Mouse (Mus musculus): ENCODE measurements around the gene Mtfp1. TPM values are rescaled to one million over a fixed set of nuclear protein-coding genes. Genes with fewer than 3 reads are reported as not detected.

Gene Mtfp1
- polyA plus RNA-seq (2012; rRNA removed; ENCODE audit: low replicate concordance), result 48.5 and 49.0 TPM in 2 replicates

DNA sequence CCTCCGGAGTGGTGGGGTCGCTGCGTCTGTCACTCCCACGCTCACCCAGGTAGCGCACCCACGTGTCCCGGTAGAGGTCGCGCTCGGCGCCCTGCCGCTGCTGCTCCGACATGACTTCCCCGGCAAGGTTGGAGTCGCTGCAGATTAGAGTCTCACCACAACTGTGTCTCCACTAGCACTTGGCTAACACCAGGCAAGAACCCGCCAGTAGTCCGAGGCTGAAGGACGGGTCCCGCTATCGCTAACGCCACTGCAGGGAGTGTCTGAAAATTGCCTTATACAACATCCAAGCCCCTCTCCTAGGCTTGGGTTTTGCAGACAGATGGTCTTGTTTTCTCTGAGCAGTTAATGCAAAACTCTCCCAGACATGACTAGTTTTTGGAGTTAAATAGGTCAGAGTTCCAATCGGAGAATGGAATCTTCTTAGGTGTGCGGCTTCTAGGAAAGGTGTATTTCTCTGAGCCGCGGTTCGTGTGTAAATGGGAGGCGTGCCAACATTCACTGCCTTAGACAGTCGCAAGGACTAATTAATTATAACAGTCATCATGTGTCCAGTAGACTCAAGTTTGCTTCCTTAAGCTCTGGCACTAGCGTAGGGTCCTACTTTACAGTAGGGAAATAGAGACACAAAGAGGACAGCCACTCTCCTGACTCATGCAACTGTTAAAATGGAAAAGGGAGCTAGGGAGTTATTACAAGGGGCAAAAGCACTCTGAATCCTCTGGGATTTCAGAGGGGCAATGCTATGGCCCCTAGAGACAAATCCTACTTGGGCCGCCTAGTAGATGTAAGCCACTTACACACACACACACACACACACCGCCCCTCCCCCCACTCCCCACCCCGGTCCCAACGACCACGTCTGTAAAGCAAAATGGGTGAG lies at the start of gene Mtfp1:
Mtfp1 (minus strand) TSS at position 275 of the 883 bp plus-strand sequence.

DNA sequence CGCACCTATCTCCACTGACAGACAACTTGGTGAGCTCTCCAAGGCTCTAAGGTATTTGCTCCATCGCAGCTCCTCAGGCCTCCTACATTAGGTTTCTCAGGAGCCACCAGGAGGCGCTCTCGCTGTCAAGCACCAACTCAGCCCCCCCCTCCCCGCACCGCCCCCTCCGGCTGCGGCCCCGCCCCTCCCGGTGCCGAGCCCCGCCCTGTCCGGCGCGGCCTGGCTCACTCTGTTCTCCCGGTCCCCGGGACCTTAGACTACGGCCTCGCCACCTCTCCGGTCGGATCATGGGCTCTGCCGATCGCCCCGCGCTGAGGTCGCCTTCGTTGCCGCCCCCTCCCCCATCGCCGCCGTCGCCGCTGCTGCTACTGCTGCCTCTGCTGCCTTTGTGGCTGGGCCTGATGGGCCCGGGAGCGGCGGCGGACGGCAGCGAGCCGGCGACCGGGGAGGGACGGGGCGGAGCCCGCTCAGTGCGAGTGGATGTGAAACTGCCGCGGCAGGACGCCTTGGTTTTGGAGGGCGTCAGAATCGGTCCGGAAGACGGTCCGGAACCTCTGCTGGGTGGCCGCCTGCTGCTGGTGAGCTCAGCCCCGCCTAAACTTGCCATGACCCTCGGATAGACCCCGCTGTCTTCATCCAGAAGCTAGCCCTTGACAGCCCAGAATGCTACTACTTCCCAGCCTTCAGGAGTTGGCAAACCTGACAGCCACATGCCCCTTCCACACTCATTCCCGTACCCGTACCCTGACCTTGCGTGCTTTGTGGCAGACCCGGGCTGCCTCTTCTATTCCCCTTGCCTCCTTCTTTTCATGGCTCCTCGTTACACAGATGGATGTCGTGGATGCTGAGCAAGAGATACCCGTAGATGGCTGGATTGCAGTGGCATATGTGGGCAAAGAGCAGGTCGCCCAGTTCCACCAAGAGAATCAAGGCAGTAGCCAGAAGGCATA lies 40.0 kb upstream of the Mtfp1 start, which contains the start of gene Rnf215:
Rnf215 (plus strand) TSS at position 217 of the 950 bp plus-strand sequence.

DNA sequence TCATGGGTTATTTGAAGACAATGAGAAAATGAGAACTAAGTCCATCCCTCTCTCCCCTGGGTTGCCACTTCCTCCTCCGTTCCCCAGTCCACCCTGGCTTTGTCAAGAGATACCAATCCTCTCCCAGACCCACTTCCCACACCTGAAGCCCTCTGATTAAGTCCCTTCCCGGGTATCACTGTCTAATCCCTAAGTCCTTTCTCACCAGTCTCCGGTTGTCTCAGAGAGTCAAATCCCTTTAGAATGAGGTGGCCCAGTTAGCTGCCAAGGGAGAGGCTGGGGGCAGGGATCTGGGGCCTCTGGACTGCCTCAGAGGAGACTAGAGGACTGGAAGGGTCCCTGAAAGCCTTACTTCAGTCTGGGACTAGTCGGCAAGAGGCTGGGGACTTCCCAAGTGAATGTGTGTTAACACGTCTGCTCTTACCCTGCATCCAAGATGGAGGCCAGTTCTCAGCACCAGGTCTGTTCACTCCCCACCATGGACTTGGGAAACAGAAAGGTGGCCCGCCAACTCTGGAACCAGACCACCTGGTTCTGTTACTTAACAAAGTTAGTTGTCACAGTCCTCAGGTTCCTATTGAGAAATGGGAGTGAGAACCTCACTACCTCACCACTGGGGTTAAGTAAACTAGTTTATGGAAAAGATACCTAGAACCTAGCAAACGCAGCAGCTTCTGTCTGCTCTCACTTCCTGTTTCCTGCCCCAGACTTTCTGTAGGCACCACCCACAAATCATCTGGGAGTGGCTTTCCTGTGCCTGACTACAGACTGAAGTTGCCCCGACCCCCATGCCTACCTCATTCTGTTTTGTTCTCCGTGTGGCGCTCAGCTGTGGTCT lies 27.7 kb upstream of the Mtfp1 start, which contains the start of gene Sec14l2:
Sec14l2 (minus strand) TSS at position 674 of the 838 bp plus-strand sequence.

DNA sequence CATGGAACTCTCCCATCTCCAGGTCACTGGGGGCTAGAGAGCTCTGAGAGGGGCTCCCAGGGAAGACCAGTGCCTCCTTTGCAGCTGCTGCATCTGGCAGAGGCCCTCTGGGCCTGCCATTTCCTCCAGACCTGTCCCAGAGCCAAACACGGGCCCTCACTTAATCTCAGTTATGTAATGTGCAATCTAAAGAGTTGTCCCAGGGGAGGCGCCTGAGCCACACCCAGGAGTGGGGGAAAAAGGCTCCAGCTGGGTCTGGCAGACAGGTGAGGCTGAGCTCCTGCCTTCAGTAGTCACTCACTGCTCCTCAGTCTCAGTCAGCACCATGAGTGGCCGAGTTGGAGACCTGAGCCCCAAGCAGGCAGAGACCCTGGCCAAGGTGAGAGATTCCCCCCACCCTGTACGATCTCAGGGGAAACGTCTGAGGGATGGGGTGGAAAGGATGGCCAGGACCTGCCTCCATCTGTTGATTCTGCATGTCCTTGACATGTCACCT lies 30.6 kb downstream of the Mtfp1 start, which contains the start of gene Sec14l3:
Sec14l3 (plus strand) TSS at position 215 of the 496 bp plus-strand sequence.

Other genes starting within 250 kb of the Mtfp1 start
- 0.16 and 0.30 TPM in 2 replicates for gene Osbp2, start 231.5 kb downstream of the Mtfp1 start, polyA plus RNA-seq (2012; rRNA removed; ENCODE audit: low replicate concordance)
- gene 4921536K21Rik, start 200.3 kb downstream of the Mtfp1 start, polyA plus RNA-seq (2012; rRNA removed; ENCODE audit: low replicate concordance), result 0.09 and 0.27 TPM in 2 replicates
- 1.5 and 2.1 TPM in 2 replicates for gene Dusp18, start 200.2 kb downstream of the Mtfp1 start, polyA plus RNA-seq (2012; rRNA removed; ENCODE audit: low replicate concordance)
- 5.7 and 6.0 TPM in 2 replicates for gene Slc35e4, start 180.8 kb downstream of the Mtfp1 start, polyA plus RNA-seq (2012; rRNA removed; ENCODE audit: low replicate concordance)
- 208 and 438 TPM in 2 replicates for gene Tcn2, start 163.3 kb downstream of the Mtfp1 start, polyA plus RNA-seq (2012; rRNA removed; ENCODE audit: low replicate concordance)
- 14.9 and 22.0 TPM in 2 replicates for gene Pes1, start 131.5 kb downstream of the Mtfp1 start, polyA plus RNA-seq (2012; rRNA removed; ENCODE audit: low replicate concordance)
- 0.07 and 0.14 TPM in 2 replicates for gene 4930556J24Rik, start 118.7 kb downstream of the Mtfp1 start, polyA plus RNA-seq (2012; rRNA removed; ENCODE audit: low replicate concordance)
- 133 and 187 TPM in 2 replicates for gene Gal3st1, start 111.8 kb downstream of the Mtfp1 start, polyA plus RNA-seq (2012; rRNA removed; ENCODE audit: low replicate concordance)
- 0.12 and 0.19 TPM in 2 replicates for gene Sec14l4, start 64.0 kb downstream of the Mtfp1 start, polyA plus RNA-seq (2012; rRNA removed; ENCODE audit: low replicate concordance)
- gene Sec14l3, start 30.6 kb downstream of the Mtfp1 start, polyA plus RNA-seq (2012; rRNA removed; ENCODE audit: low replicate concordance), result not detected in 2 replicates
- 31.2 and 70.7 TPM in 2 replicates for gene Sec14l2, start 28.0 kb upstream of the Mtfp1 start, polyA plus RNA-seq (2012; rRNA removed; ENCODE audit: low replicate concordance)
- gene Rnf215, start 39.8 kb upstream of the Mtfp1 start, polyA plus RNA-seq (2012; rRNA removed; ENCODE audit: low replicate concordance), result 12.4 and 20.5 TPM in 2 replicates
- 1.2 and 2.2 TPM in 2 replicates for gene Ccdc157, start 64.8 kb upstream of the Mtfp1 start, polyA plus RNA-seq (2012; rRNA removed; ENCODE audit: low replicate concordance)
- gene Sf3a1, start 64.9 kb upstream of the Mtfp1 start, polyA plus RNA-seq (2012; rRNA removed; ENCODE audit: low replicate concordance), result 19.7 and 24.3 TPM in 2 replicates
- 29.9 and 52.6 TPM in 2 replicates for gene Tbc1d10a, start 91.3 kb upstream of the Mtfp1 start, polyA plus RNA-seq (2012; rRNA removed; ENCODE audit: low replicate concordance)
- 4.0 and 5.2 TPM in 2 replicates for gene Castor1, start 122.8 kb upstream of the Mtfp1 start, polyA plus RNA-seq (2012; rRNA removed; ENCODE audit: low replicate concordance)
- 0.05 and 0.26 TPM in 2 replicates for gene Osm, start 141.0 kb upstream of the Mtfp1 start, polyA plus RNA-seq (2012; rRNA removed; ENCODE audit: low replicate concordance)
- gene Lif, start 162.1 kb upstream of the Mtfp1 start, polyA plus RNA-seq (2012; rRNA removed; ENCODE audit: low replicate concordance), result 2.9 and 4.1 TPM in 2 replicates